Mouse (Mus musculus): Measurements from ENCODE around the gene Spns2. TPM values are rescaled to one million over a fixed set of nuclear protein-coding genes. Genes with fewer than 3 reads are reported as not detected.
"Not testable (repeated sequence)": the region's sequence is repeated elsewhere in the genome, so short reads cannot be mapped to it uniquely, and the experiment has no call there.

Gene Spns2
- total RNA-seq, 2 experiments from 2014 or later: 9.7 to 11.0 TPM

- intact Hi-C loops (cut with DNase I): loop anchor here (10.0 kb wide), 1 partner anchor 278 kb away; no protein-coding TSS in a partner anchor
- peak in 1 of 2 experiments; percentile 56 for DNase-seq
Measured at GRCm38 (mm10) chr11:72446311-72447105, 43.2 kb downstream of the Spns2 start.

GRCm38 (mm10) chr11:72440965-72441664, 48.6 kb downstream of the Spns2 start, which contains the start of gene Mybbp1a:
TSS of gene Mybbp1a (plus strand) at chr11:72441355.
- peak; percentile 99 for DNase-seq
- intact Hi-C loops (cut with DNase I): loop anchor here (1.0 to 10.0 kb wide), 3 partner anchors 30 to 284 kb away; partner anchors contain the start of genes Smtnl2 and Spns2

GRCm38 (mm10) chr11:72440597-72440964, 49.1 kb downstream of the Spns2 start:
- not testable (repeated sequence) for DNase-seq
- intact Hi-C loops (cut with DNase I): loop anchor here (2.0 to 10.0 kb wide), 2 partner anchors 48 to 284 kb away; partner anchors contain the start of gene Spns2

GRCm38 (mm10) chr11:72438411-72438810, 51.3 kb downstream of the Spns2 start:
- intact Hi-C loops (cut with DNase I): no loop called here

GRCm38 (mm10) chr11:72436756-72437650, 52.7 kb downstream of the Spns2 start:
- no peak for DNase-seq
- intact Hi-C loops (cut with DNase I): no loop called here

More at GRCm38 (mm10) chr11:72438411-72438810, 51.3 kb downstream of the Spns2 start:
- DNase-seq: no peak

- intact Hi-C loops (cut with DNase I): no loop called here
Measured at GRCm38 (mm10) chr11:72436271-72436670, 53.4 kb downstream of the Spns2 start.

GRCm38 (mm10) chr11:72435694-72436045, 54.0 kb downstream of the Spns2 start:
- DNase-seq: peak in 1 of 2 experiments; percentile 24
- intact Hi-C loops (cut with DNase I): no loop called here

More at GRCm38 (mm10) chr11:72436271-72436670, 53.4 kb downstream of the Spns2 start:
- DNase-seq: peak in 1 of 2 experiments; percentile 67

GRCm38 (mm10) chr11:72434963-72435693, 54.6 kb downstream of the Spns2 start, which contains the start of gene Ggt6:
TSS of gene Ggt6 (plus strand) at chr11:72435526.
- intact Hi-C loops (cut with DNase I): no loop called here
- DNase-seq: no peak

GRCm38 (mm10) chr11:72430311-72431068, 59.2 kb downstream of the Spns2 start:
- intact Hi-C loops (cut with DNase I); DNase-seq: not testable (repeated sequence)

GRCm38 (mm10) chr11:72429288-72429690, 60.4 kb downstream of the Spns2 start:
- intact Hi-C loops (cut with DNase I): loop anchor here (1.0 to 2.0 kb wide), 3 partner anchors 87 to 204 kb away; no protein-coding TSS in a partner anchor
- peak; percentile 79 to 80 for DNase-seq

GRCm38 (mm10) chr11:72428694-72429093, 61.0 kb downstream of the Spns2 start:
- intact Hi-C loops (cut with DNase I): loop anchor here (1.0 to 2.0 kb wide), 5 partner anchors 58 to 204 kb away; no protein-coding TSS in a partner anchor
- DNase-seq: peak; percentile 87 to 92

- no peak for DNase-seq
- intact Hi-C loops (cut with DNase I): loop anchor here (1.0 kb wide), 1 partner anchor 16 kb away; the partner anchor contains the start of gene Smtnl2
Measured at GRCm38 (mm10) chr11:72426884-72427283, 62.8 kb downstream of the Spns2 start.

- DNase-seq: no peak
- intact Hi-C loops (cut with DNase I): no loop called here
Measured at GRCm38 (mm10) chr11:72425201-72425600, 64.5 kb downstream of the Spns2 start.

- no peak for DNase-seq
- intact Hi-C loops (cut with DNase I): no loop called here
Measured at GRCm38 (mm10) chr11:72423686-72424085, 66.0 kb downstream of the Spns2 start.

GRCm38 (mm10) chr11:72421518-72422278, 68.0 kb downstream of the Spns2 start:
- intact Hi-C loops (cut with DNase I): no loop called here

GRCm38 (mm10) chr11:72420460-72421122, 69.1 kb downstream of the Spns2 start:
- intact Hi-C loops (cut with DNase I): no loop called here
- DNase-seq: no peak

More at GRCm38 (mm10) chr11:72421518-72422278, 68.0 kb downstream of the Spns2 start:
- no peak for DNase-seq

- no peak for DNase-seq
- intact Hi-C loops (cut with DNase I): no loop called here
Measured at GRCm38 (mm10) chr11:72419006-72419405, 70.7 kb downstream of the Spns2 start.

All from heart, postnatal 36 days (tissue).